Mouse (Mus musculus) cortical plate, adult 2 months (tissue): Measurements from ENCODE around the gene Tcea3.

Source experiments
- CTCF ChIP-seq: fragments of 200-500 bp; IDR thresholded peaks from 2 replicates; pipeline ENCODE4 v1.5.1; 2011; ENCODE audit warnings: mild to moderate bottlenecking, control low read depth, low read length; ENCODE audit not compliant: insufficient read depth; ENCODE audit errors: extremely low read depth
- POLR2A ChIP-seq: fragments of 200-500 bp; IDR thresholded peaks from 2 replicates; pipeline ENCODE4 v1.6.1; 2011; ENCODE audit warnings: mild to moderate bottlenecking, low read length, control low read depth; ENCODE audit not compliant: insufficient read depth; ENCODE audit errors: extremely low read depth

- TF ChIP-seq CTCF (no peak), POLR2A (no peak)
Measured at GRCm38 (mm10) chr4:136249780-136250179, 2.3 kb downstream of the Tcea3 start.
